Mouse (Mus musculus) thymus, postnatal 36 days (tissue): Measurements from ENCODE around the gene Gm11549.

ENCODE experiments used
- DNase-seq, 2 experiments: peaks; one replicate each; pipeline ENCODE4 v3.0.0; 2022; ENCODE audit warnings: mixed read lengths in 2 of 2

Gm11549 gene

GRCm38 (mm10) chr3:36478776-36479175, 42.8 kb downstream of the Gm11549 start:
- no peak for DNase-seq

GRCm38 (mm10) chr3:36476261-36477155, 45.1 kb downstream of the Gm11549 start:
- DNase-seq = peak in 1 of 2 experiments; percentile 65

DNA sequence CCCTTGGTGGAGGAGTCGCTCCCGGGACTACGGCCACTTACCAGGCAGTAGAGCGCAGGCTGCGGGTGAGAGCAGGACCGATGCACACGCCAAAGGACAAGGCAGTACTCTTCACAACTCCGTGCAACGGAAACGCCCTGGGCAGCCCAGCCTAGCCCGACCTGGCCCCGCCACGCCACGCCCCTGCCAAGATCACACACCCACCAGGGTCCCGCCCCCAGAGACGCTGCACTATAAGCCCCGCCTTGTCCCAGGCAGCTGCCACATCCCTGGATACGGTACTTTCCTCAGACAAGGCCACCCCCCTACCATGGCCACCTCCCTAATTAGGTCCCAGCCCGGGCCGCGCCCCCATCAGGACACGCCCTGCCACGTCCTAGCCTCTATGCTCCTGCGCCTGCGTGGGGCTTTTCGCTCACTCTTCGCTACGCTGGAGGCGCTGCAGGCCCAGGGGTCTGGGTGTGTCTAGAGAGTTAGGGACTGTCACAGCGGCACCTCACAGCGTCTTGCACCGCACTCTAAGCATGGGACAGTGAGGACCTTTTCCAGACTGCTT, 46.0 kb downstream of the Gm11549 start, which contains the start of the genes Anxa5 and 1810062G17Rik:
Anxa5 (minus strand) TSS at position 363 of the 556 bp plus-strand sequence.
1810062G17Rik (plus strand) TSS at position 406 of the 556 bp plus-strand sequence.
- peak; percentile 93 to 94 for DNase-seq

GRCm38 (mm10) chr3:36474938-36475483, 46.6 kb downstream of the Gm11549 start:
- DNase-seq = no peak

GRCm38 (mm10) chr3:36474421-36474820, 47.2 kb downstream of the Gm11549 start:
- no peak for DNase-seq

GRCm38 (mm10) chr3:36473222-36473621, 48.4 kb downstream of the Gm11549 start:
- DNase-seq = no peak

DNA sequence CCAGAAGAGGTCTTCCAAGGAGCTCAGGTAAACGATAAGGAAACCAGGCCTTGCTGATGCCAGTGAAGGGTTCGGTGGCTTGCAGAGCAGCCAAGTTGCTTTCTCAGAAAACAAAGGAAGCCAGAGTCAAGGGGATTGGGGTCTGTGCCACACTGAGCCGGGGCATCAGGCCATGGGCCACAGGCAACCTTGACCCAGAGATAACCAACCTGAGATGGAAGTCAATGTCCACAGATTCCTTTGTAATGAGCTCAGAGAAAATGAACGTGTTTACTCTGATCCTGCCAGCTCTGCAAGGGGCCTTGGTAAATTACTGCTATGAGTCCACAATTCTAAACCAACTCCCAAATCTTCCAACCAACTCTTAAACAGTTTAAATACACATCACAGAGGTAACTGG, 49.8 kb downstream of the Gm11549 start:
- no peak for DNase-seq

- no peak for DNase-seq
These were observed 52.7 kb downstream of the Gm11549 start for GRCm38 (mm10) chr3:36468871-36469270.

DNA sequence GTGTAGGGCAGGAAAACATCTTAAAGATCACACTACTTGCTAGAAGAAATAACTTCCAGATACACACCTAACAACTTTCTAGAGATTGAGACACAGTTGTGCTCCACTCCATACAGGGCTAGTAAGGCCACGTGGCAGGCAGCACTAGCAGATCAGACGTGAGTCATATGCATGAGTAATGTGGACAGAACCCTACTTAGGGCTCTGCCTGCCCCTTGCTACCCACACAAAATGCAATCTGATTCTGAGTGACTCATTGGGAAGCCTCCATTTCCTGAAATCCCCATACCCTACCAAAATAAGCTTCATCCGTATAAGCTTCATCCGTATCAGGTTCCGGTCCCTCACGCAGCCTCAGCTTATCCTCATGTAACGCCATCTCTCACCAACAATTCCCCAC, 54.0 kb downstream of the Gm11549 start:
- DNase-seq = no peak

DNA sequence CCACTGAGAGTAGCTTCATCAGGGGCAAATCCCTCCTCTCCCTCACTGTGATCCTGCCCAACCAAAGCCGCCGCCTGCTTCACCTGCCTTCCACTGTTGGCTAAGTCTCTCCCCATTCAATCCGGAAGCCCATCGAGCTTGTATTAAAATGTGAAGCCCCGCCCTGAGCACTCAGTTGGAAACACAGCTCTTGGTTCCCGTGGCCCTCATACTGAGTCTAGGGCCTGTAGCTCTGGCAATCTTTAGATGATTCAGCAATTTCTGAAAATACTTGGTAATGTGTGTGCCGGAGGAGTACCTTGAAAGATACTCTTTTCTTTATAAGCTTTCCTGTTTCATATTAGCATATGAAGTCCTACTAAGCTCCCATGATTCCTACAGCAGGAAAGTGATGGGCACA, 56.1 kb downstream of the Gm11549 start:
- no peak for DNase-seq
